Mouse (Mus musculus): ENCODE measurements around the gene Tbc1d1. TPM values are rescaled to one million over a fixed set of nuclear protein-coding genes. Genes with fewer than 3 reads are reported as not detected.
"Not testable (repeated sequence)": the region's sequence is repeated elsewhere in the genome, so short reads cannot be mapped to it uniquely, and the experiment has no call there.

Gene Tbc1d1
- polyA plus RNA-seq, 1 experiment, result 18.5 TPM

DNA sequence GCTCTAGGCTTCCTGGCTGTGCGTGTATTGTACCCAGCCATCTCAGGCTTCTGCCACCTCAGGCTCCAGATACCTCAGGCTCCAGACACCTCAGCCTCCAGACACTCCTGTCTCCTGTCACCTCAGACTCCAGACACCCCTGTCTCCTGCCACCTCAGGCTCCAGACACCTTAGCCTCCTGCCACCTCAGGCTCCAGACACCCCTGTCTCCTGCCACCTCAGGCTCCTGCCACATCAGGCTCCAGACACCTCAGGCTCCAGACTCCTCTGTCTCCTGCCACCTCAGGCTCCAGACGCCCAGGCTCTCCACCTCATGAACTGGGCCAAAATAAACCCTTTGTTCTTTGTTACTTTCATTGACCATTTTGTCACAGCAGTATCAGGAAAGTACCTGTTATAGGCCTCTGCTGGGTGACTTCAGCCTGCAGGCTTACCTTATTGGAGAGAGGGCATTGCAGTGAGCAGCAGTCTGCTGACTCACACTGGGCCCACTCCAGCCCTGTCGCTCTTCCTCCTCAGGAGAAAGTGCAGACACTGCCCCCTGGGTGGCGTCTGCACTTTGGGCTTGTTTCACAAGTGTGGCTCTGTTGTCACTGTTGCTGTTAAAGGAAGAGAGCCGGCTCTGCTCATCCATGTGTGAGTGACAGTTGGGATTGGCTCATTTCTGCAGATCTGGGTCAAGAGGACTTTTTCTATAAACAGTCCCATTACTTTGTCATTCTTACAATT, 188.0 kb downstream of the Tbc1d1 start:
- 33% methylated on average over 5 of the region's 5 CpGs for WGBS
- DNase-seq, result no peak

DNA sequence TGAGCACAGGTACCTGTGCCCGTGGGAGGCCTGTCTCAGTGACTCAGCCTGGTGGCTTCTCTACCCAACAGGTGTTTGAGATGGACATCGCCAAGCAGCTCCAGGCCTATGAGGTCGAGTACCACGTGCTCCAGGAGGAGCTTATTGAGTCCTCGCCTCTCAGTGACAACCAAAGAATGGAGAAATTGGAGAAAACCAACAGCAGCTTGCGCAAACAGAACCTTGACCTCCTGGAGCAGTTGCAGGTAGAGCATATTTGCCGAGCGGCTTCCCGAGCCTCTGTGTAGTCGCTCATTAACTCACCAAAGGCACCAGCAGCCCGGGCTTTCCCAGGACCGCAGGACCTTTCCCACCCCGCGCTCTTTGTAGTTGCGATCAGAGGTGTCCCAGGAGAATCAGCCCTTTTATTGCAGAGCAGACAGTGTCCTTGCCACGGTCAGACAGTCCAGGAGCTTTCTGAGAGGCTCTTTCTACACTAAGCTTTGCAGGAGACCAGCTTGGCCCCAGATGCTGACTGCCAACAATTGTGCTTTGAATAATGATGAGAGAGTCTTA, 189.2 kb downstream of the Tbc1d1 start:
- TF ChIP-seq POLR2A (IDR thresholded peaks at IDR 0.05; ENCODE audit: borderline replicate concordance, extremely low read depth, low read depth, low read length) (no peak), CTCF (IDR thresholded peaks at IDR 0.05; ENCODE audit: insufficient read depth, low read length) (no peak)
- DNase-seq, result no peak
- peaks cover 7% of the 10 kb centered on the region for H3K4me1 ChIP-seq (ENCODE audit: control insufficient read depth, insufficient read depth, low read length)
- 65% methylated on average over 16 of the region's 16 CpGs for WGBS
- H3K4me3 ChIP-seq (replicated peaks; ENCODE audit: extremely low read depth, low read depth, low read length), result no peak overlapping the region

More for the DNA sequence above, 188.0 kb downstream of the Tbc1d1 start:
- Histone ChIP-seq H3K4me3 (replicated peaks; ENCODE audit: extremely low read depth, low read depth, low read length) (no peak overlapping the region), H3K4me1 (ENCODE audit: control insufficient read depth, insufficient read depth, low read length) (peaks cover 7% of the 10 kb centered on the region)
- TF ChIP-seq CTCF (IDR thresholded peaks at IDR 0.05; ENCODE audit: insufficient read depth, low read length) (peak; percentile 51; the same call in 1 of the 2 replicates), POLR2A (IDR thresholded peaks at IDR 0.05; ENCODE audit: borderline replicate concordance, extremely low read depth, low read depth, low read length) (no peak)

GRCm38 (mm10) chr5:64345761-64346160, 189.7 kb downstream of the Tbc1d1 start:
- no peak for DNase-seq
- Histone ChIP-seq H3K4me3 (replicated peaks; ENCODE audit: extremely low read depth, low read depth, low read length) (no peak overlapping the region), H3K4me1 (ENCODE audit: control insufficient read depth, insufficient read depth, low read length) (peaks cover 7% of the 10 kb centered on the region)
- WGBS, result 55% methylated on average over 7 of the region's 7 CpGs
- TF ChIP-seq POLR2A (IDR thresholded peaks at IDR 0.05; ENCODE audit: borderline replicate concordance, extremely low read depth, low read depth, low read length), result no peak

DNA sequence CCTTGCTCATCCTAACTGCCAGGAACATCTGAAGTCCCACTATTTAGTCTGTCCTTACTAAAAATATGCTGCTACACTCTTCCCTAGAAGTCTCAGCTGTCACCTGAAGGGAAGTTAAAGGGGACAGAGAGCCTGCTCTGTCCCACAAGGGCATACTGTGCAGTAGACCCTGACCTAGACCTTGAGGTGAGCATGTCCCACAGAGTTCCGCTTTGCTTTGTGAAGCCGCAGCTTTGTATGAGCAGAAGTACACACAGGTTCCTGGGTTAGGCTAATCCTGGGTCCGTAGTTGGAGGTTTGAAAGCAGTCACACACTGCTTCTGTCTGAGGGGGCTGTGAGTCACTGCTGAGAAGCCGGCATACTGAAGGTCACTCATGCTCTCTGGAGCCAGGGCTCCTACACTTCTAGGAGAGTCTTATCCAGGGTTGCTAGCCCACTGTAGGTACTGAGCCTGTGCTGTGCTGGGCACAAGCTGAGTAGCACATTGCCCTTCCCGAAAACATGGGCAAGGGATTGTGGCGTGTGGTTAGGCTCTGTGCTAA, 190.3 kb downstream of the Tbc1d1 start:
- no peak overlapping the region for H3K4me3 ChIP-seq (replicated peaks; ENCODE audit: extremely low read depth, low read depth, low read length)
- no peak for TF ChIP-seq POLR2A (IDR thresholded peaks at IDR 0.05; ENCODE audit: borderline replicate concordance, extremely low read depth, low read depth, low read length)
- TF ChIP-seq CTCF (IDR thresholded peaks at IDR 0.05; ENCODE audit: insufficient read depth, low read length), result no peak
- H3K4me1 ChIP-seq (ENCODE audit: control insufficient read depth, insufficient read depth, low read length), result peaks cover 7% of the 10 kb centered on the region
- 84% methylated on average over 6 of the region's 6 CpGs for WGBS
- no peak for DNase-seq

- Histone ChIP-seq H3K4me3 (replicated peaks; ENCODE audit: extremely low read depth, low read depth, low read length) (no peak overlapping the region), H3K4me1 (ENCODE audit: control insufficient read depth, insufficient read depth, low read length) (peaks cover 7% of the 10 kb centered on the region)
- no peak for TF ChIP-seq CTCF (IDR thresholded peaks at IDR 0.05; ENCODE audit: insufficient read depth, low read length)
- no peak for DNase-seq
- 95% methylated on average over 2 of the region's 2 CpGs for WGBS
Observed at GRCm38 (mm10) chr5:64348166-64348565, 192.1 kb downstream of the Tbc1d1 start.

- TF ChIP-seq CTCF (IDR thresholded peaks at IDR 0.05; ENCODE audit: insufficient read depth, low read length), result no peak
- no peak for TF ChIP-seq POLR2A (IDR thresholded peaks at IDR 0.05; ENCODE audit: borderline replicate concordance, extremely low read depth, low read depth, low read length)
- 81% methylated on average over 8 of the region's 8 CpGs for WGBS
- Histone ChIP-seq H3K4me1 (ENCODE audit: control insufficient read depth, insufficient read depth, low read length) (peaks cover 5% of the 10 kb centered on the region), H3K4me3 (replicated peaks; ENCODE audit: extremely low read depth, low read depth, low read length) (no peak overlapping the region)
- DNase-seq, result no peak
Observed at GRCm38 (mm10) chr5:64348780-64349179, 192.7 kb downstream of the Tbc1d1 start.

DNA sequence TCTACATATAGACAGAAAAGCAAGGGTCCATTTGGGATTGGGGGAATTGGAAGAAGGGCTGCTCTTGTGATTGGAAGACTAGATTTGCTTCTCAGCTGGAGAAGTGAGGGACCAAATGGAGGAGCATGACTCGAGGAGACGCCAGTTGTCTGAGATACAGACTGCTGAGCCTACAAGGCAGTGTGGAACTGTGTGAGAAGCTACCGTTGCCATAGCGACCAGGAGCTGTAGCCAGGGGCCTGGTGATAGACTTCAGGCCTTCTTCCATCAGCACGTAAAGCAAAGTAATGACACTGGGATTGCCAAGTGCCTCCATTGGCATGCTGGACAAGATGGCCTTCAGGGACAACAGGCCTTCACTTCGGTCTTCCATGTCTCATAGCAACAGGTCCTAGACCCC, 195.9 kb downstream of the Tbc1d1 start:
- Histone ChIP-seq H3K4me1 (ENCODE audit: control insufficient read depth, insufficient read depth, low read length) (no peaks in the 10 kb centered on the region), H3K4me3 (replicated peaks; ENCODE audit: extremely low read depth, low read depth, low read length) (no peak overlapping the region)
- DNase-seq, result no peak
- 91% methylated on average over 6 of the region's 6 CpGs for WGBS
- TF ChIP-seq POLR2A (IDR thresholded peaks at IDR 0.05; ENCODE audit: borderline replicate concordance, extremely low read depth, low read depth, low read length) (no peak), CTCF (IDR thresholded peaks at IDR 0.05; ENCODE audit: insufficient read depth, low read length) (no peak)

GRCm38 (mm10) chr5:64358639-64359584, 202.8 kb downstream of the Tbc1d1 start:
- DNase-seq, result no peak
- 36% methylated on average over 18 of the region's 18 CpGs for WGBS

GRCm38 (mm10) chr5:64360147-64360875, 204.2 kb downstream of the Tbc1d1 start:
- TF ChIP-seq POLR2A (IDR thresholded peaks at IDR 0.05; ENCODE audit: borderline replicate concordance, extremely low read depth, low read depth, low read length) (no peak), CTCF (IDR thresholded peaks at IDR 0.05; ENCODE audit: insufficient read depth, low read length) (no peak)
- Histone ChIP-seq H3K4me3 (replicated peaks; ENCODE audit: extremely low read depth, low read depth, low read length) (no peak overlapping the region), H3K4me1 (ENCODE audit: control insufficient read depth, insufficient read depth, low read length) (peaks cover 32% of the 10 kb centered on the region)
- WGBS, result 52% methylated on average over 8 of the region's 8 CpGs
- no peak for DNase-seq

More at GRCm38 (mm10) chr5:64358639-64359584, 202.8 kb downstream of the Tbc1d1 start:
- Histone ChIP-seq H3K4me3 (replicated peaks; ENCODE audit: extremely low read depth, low read depth, low read length) (no peak overlapping the region), H3K4me1 (ENCODE audit: control insufficient read depth, insufficient read depth, low read length) (peaks cover 24% of the 10 kb centered on the region)
- no peak for TF ChIP-seq CTCF (IDR thresholded peaks at IDR 0.05; ENCODE audit: insufficient read depth, low read length)

DNA sequence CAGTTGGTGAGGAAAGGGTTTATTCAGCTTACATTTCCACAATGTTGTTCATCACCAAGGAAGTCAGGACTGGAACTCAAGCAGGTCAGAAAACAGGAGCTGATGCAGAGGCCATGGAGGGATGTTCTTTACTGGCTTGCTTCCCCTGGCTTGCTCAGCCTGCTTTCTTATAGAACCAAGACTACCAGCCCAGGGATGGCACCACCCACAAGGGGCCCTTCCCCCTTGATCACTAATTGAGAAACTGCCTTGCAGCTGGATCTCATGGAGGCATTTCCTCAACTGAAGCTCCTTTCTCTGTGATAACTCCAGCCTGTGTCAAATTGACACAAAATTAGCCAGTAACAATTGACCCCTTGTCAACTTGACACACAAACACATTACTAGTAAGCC, 204.8 kb downstream of the Tbc1d1 start:
- H3K4me3 ChIP-seq (replicated peaks; ENCODE audit: extremely low read depth, low read depth, low read length); DNase-seq: not testable (repeated sequence)
- peaks cover 36% of the 10 kb centered on the region for H3K4me1 ChIP-seq (ENCODE audit: control insufficient read depth, insufficient read depth, low read length)

Data from lung, adult 2 months (tissue).